Mouse (Mus musculus) G1E (cell line): ENCODE results near the gene Abca6.

Experiments used
- CTCF ChIP-seq: IDR thresholded peaks from 2 replicates; pipeline ENCODE4 v1.5.1; 2012; ENCODE audit warnings: low read depth, low read length, inconsistent platforms, mixed read lengths
- GATA1 ChIP-seq: IDR thresholded peaks from 2 replicates; pipeline ENCODE4 v1.6.1; 2012; ENCODE audit warnings: borderline replicate concordance, low read length, inconsistent platforms, mixed read lengths

DNA sequence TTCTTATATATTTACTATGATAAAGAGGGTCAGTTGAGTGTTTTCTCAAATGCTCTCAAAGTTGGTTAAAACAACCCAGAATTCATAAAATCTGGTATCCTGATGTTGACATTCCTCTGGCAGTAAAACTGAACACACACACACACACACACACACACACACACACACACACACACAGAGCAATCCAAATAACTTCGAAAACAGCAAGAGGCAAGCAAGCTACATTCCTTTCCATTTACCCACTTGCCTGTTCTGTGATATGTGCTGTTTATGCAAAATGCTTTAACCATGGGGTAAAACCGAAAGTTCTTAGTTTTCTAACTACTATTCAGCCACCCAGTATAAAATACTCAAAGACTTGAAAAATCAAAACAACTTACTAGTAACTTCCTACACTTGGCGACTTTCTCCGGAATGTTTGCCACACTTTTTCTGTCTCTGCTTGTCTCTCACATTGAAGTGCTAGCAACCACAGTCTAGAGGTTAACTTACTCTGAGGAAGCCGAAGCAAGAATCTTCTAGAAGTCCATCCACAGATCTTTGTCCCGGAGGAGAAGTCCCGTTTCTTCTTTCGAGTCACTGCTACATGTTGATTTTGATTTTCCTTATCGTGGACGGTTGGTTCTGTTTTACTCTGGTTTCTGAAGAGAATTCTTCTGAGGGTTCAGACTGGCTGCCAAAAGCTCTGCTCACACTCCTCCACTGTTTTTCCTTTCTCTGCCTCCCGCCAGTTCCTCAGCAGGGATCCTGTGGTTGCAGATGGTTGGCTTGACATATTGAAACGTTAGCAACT lies 83.9 kb downstream of the Abca6 start, which contains the start of gene Abca9:
- TF ChIP-seq CTCF (no peak), GATA1 (no peak)
